Mouse (Mus musculus) limb, embryonic 14.5 days (tissue): ENCODE measurements around the gene Edil3. TPM values are rescaled to one million over a fixed set of nuclear protein-coding genes. Genes with fewer than 3 reads are reported as not detected.

ENCODE experiments used
- ATAC-seq: fragments of 200-750 bp; cut with Nextera tagmentation; 2 replicates; pipeline ENCODE4 v1.8.0; 2017; ENCODE audit warnings: low read depth, moderate number of reproducible peaks, moderate TSS enrichment; ENCODE audit not compliant: low FRiP score
- DNase-seq: peaks from one replicate; pipeline ENCODE4 v3.0.0-alpha.2; 2015; ENCODE audit warnings: low spot score
- H3K27ac ChIP-seq: fragments of 300-500 bp; sonication (generic); replicated peaks from 2 replicates; pipeline ENCODE4 v1.5.1; 2014; ENCODE audit warnings: low read depth, mild to moderate bottlenecking, low read length, moderate library complexity, mixed read lengths
- H3K27me3 ChIP-seq: fragments of 300-500 bp; sonication (generic); 2 replicates; pipeline ENCODE4 v1.6.1; 2014; ENCODE audit warnings: low read length, mixed read lengths; ENCODE audit not compliant: control insufficient read depth, insufficient read depth
- H3K36me3 ChIP-seq: fragments of 300-500 bp; sonication (generic); 2 replicates; pipeline ENCODE4 v1.6.1; 2014; ENCODE audit warnings: mild to moderate bottlenecking, low read length, moderate library complexity, mixed read lengths; ENCODE audit not compliant: control insufficient read depth, insufficient read depth
- H3K4me1 ChIP-seq: fragments of 300-500 bp; sonication (generic); 2 replicates; pipeline ENCODE4 v1.6.1; 2014; ENCODE audit warnings: antibody characterized with exemption, low read length, mixed read lengths; ENCODE audit not compliant: control insufficient read depth, insufficient read depth
- H3K4me2 ChIP-seq: fragments of 300-500 bp; sonication (generic); replicated peaks from 2 replicates; pipeline ENCODE4 v1.6.1; 2014; ENCODE audit warnings: low read depth, mild to moderate bottlenecking, low read length, moderate library complexity; ENCODE audit not compliant: severe bottlenecking
- H3K4me3 ChIP-seq: fragments of 300-500 bp; sonication (generic); replicated peaks from 2 replicates; pipeline ENCODE4 v1.5.1; 2014; ENCODE audit warnings: low read length
- H3K9ac ChIP-seq: fragments of 300-500 bp; sonication (generic); 2 replicates; pipeline ENCODE4 v1.6.1; 2014; ENCODE audit warnings: mild to moderate bottlenecking, low read depth, low read length, moderate library complexity; ENCODE audit not compliant: severe bottlenecking
- H3K9me3 ChIP-seq: fragments of 300-500 bp; sonication (generic); 2 replicates; pipeline ENCODE4 v1.6.1; 2016; ENCODE audit warnings: low read length; ENCODE audit not compliant: control insufficient read depth
- POLR2A ChIP-seq: fragments of 200-500 bp; IDR thresholded peaks from 2 replicates; pipeline ENCODE4 v1.8.0; 2012; ENCODE audit warnings: inconsistent platforms, mild to moderate bottlenecking, moderate library complexity, borderline replicate concordance; ENCODE audit not compliant: insufficient read depth, insufficient read length; ENCODE audit errors: extremely low read depth
- WGBS: fragments of 180-500 bp; shearing (Covaris S2); extraction: QIAGEN DNeasy Blood & Tissue Kit; methylation state at CpG from one replicate; pipeline ENCODE4 v1.1.7; 2014; 5-methylcytosine and 5-hydroxymethylcytosine counted together
- polyA plus RNA-seq, 2 experiments: library from polyadenylated mRNA; depleted of rRNA in 1 of 2; stranded (reverse) in 1 of 2; unstranded in 1 of 2; fragments of >200 nt; fragmentation: Nextera tagmentation in 1 of 2; extraction: Ambion mirVana in 1 of 2; gene quantifications; 2 replicates each; pipeline versions ENCODE4 v1.2.1 to v1.2.3; 2012 to 2014

The Edil3 gene
- polyA plus RNA-seq (2012; rRNA removed) (7.8 and 10.7 TPM in 2 replicates), polyA plus RNA-seq (2014; fragmentation: Nextera tagmentation; extraction: Ambion mirVana) (11.2 and 12.5 TPM in 2 replicates)

GRCm38 (mm10) chr13:88821440-88822331, at the start of gene Edil3:
Gene Edil3, plus strand, starts transcription at chr13:88821472.
- ATAC-seq (peak; percentile 75), DNase-seq (peak; percentile 63)
- Histone ChIP-seq H3K4me2 (peak within 1 kb of the TSS; percentile 98), H3K4me3 (peak within 1 kb of the TSS; percentile 68), H3K36me3 (no peaks in the 10 kb centered on the region), H3K9ac (peak within 1 kb of the TSS; percentile 81), H3K4me1 (0 out of 2 replicates have a peak, but pooled peaks cover 2% of the 10 kb centered on the region), H3K9me3 (no peaks in the 10 kb centered on the region), H3K27me3 (peaks cover 4% of the 10 kb centered on the region; the same call in 1 of the 2 replicates), H3K27ac (no peak within 1 kb of the TSS)
- 0 out of 2 replicates have a peak, but pooled peaks have one; percentile 52 for TF ChIP-seq POLR2A
- WGBS, result 1% methylated on average over 46 of the region's 60 CpGs

GRCm38 (mm10) chr13:88799186-88799585, 22.1 kb upstream of the Edil3 start:
- WGBS, result 78% methylated on average over 1 of the region's 1 CpGs
- no peaks in the 10 kb centered on the region for H3K36me3 ChIP-seq
- H3K4me1 ChIP-seq, result no peaks in the 10 kb centered on the region
- no peaks in the 10 kb centered on the region for H3K27me3 ChIP-seq
- TF ChIP-seq POLR2A, result no peak
- no peak overlapping the region for H3K27ac ChIP-seq
- ATAC-seq (no peak), DNase-seq (no peak)
- H3K4me3 ChIP-seq, result no peak overlapping the region
- no peaks in the 10 kb centered on the region for H3K9me3 ChIP-seq
- no peak overlapping the region for H3K4me2 ChIP-seq
- no peak overlapping the region for H3K9ac ChIP-seq

- TF ChIP-seq POLR2A, result no peak
- WGBS, result 88% methylated on average over 1 of the region's 1 CpGs
- Histone ChIP-seq H3K4me2 (no peak overlapping the region), H3K4me1 (no peaks in the 10 kb centered on the region), H3K27me3 (no peaks in the 10 kb centered on the region), H3K9me3 (no peaks in the 10 kb centered on the region), H3K9ac (no peak overlapping the region), H3K36me3 (no peaks in the 10 kb centered on the region), H3K4me3 (no peak overlapping the region), H3K27ac (no peak overlapping the region)
- ATAC-seq (no peak), DNase-seq (no peak)
Observed at GRCm38 (mm10) chr13:88801006-88801405, 20.3 kb upstream of the Edil3 start.

- peak; percentile 39 for DNase-seq
- no peak overlapping the region for H3K4me3 ChIP-seq
- H3K27ac ChIP-seq, result 0 out of 2 replicates have a peak overlapping the region, but pooled peaks have one; percentile 26
- TF ChIP-seq POLR2A, result no peak
- no peaks in the 10 kb centered on the region for H3K4me1 ChIP-seq
- no peak overlapping the region for H3K9ac ChIP-seq
- no peaks in the 10 kb centered on the region for H3K27me3 ChIP-seq
- no peak overlapping the region for H3K4me2 ChIP-seq
- no peak for ATAC-seq
- H3K9me3 ChIP-seq, result no peaks in the 10 kb centered on the region
- 69% methylated on average over 1 of the region's 1 CpGs for WGBS
- H3K36me3 ChIP-seq, result no peaks in the 10 kb centered on the region
Observed at GRCm38 (mm10) chr13:88805838-88806237, 15.4 kb upstream of the Edil3 start.

GRCm38 (mm10) chr13:88806269-88806668, 15.0 kb upstream of the Edil3 start:
- Histone ChIP-seq H3K36me3 (no peaks in the 10 kb centered on the region), H3K4me1 (no peaks in the 10 kb centered on the region), H3K27me3 (no peaks in the 10 kb centered on the region), H3K4me3 (no peak overlapping the region), H3K4me2 (no peak overlapping the region), H3K27ac (no peak overlapping the region), H3K9me3 (no peaks in the 10 kb centered on the region), H3K9ac (no peak overlapping the region)
- 83% methylated on average over 3 of the region's 3 CpGs for WGBS
- no peak for TF ChIP-seq POLR2A
- DNase-seq, result no peak
- ATAC-seq, result no peak
